Mouse (Mus musculus) 416B (cell line): Measurements from ENCODE around the gene Rab1b.

ENCODE experiments used
- DNase-seq: peaks from one replicate; pipeline ENCODE4 v3.0.0; 2011; ENCODE audit warnings: low read depth

The Rab1b gene

DNA sequence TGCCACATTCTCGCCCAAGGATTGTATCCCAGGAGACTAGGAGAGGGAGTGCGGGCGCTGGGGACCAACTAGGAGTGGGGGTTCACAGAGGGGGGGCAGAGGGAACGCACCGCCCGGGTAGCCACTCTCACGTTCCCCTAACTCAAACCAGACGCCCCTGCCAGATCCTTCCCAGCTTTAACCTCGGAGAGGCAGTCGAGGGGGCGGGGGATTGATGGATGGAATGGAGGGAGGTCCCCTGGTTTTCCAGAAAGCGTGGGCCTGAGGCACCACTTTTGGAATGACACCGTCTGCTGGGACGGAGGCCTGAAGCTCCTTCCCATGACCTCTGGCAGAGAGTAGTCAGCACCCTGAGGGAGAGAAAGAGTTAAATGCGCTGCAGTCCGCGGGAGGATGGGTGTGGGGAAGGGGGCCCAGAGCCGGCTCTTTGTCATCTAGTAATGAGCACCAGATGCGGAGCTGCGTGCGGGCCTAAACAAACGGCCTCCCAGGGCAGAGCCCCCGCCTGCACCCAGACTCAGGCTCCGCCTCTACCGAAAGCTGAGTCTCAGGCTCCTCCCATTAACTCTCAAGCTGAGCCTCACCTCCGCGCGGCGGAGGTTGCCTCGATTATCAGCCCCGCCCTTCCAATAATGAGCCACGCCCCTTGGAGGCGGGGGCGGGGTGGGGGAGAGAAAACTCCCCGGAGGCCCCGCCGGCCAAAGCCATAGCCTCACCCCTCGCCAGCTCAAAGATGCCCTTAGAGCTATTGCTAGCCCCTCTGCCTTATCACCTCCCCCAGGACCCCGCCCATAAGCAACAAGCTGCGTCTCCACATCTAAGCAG is 35.1 kb downstream of the Rab1b start:
- peak; percentile 86 for DNase-seq

DNA sequence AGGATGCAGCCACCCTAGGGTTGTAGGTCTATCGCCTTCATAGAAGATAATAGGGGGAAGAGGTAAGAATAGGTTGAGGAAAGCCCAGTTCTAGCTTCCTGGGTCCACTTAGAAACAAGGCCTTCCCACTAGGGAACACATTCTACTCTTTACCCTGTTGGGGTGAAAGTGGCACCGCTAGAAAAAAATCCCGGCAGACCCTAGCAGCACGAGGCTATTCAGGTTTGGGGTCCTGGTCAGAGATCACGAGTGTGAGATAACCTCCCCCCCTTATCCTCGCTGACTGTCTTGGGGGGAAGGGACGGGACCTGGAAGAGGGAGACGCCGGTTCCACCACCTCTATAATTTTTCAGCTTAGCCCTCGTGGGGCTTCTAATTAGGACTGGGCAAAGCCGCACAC is 35.8 kb downstream of the Rab1b start:
- no peak for DNase-seq

DNA sequence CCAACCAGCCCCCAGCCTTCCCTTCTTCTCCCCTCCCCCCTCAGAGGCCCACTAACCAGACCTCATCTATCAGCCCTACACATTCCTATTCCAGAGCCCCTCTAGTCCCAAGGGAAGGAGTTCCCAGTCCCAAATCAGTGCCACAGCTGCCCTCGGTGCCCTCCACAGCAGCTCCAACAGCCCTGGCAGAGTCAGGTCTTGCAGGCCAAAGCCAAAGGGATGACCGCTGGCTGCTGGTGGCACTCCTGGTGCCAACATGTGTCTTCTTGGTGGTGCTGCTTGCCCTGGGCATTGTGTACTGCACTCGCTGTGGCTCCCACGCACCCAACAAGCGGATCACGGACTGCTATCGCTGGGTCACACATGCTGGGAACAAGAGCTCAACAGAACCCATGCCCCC is 36.9 kb downstream of the Rab1b start:
- DNase-seq = no peak

DNA sequence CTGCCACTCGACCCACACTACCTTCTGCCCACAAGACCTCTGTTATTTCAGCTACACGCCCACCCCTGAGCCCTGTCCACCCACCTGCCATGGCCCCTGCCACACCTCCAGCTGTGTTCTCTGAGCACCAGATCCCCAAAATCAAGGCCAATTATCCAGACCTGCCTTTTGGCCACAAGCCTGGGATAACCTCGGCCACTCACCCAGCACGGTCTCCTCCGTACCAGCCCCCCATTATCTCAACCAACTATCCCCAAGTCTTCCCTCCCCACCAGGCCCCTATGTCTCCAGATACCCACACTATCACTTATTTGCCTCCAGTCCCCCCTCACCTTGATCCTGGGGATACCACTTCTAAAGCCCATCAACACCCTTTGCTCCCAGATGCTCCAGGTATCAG is 37.4 kb downstream of the Rab1b start:
- DNase-seq = no peak

DNA sequence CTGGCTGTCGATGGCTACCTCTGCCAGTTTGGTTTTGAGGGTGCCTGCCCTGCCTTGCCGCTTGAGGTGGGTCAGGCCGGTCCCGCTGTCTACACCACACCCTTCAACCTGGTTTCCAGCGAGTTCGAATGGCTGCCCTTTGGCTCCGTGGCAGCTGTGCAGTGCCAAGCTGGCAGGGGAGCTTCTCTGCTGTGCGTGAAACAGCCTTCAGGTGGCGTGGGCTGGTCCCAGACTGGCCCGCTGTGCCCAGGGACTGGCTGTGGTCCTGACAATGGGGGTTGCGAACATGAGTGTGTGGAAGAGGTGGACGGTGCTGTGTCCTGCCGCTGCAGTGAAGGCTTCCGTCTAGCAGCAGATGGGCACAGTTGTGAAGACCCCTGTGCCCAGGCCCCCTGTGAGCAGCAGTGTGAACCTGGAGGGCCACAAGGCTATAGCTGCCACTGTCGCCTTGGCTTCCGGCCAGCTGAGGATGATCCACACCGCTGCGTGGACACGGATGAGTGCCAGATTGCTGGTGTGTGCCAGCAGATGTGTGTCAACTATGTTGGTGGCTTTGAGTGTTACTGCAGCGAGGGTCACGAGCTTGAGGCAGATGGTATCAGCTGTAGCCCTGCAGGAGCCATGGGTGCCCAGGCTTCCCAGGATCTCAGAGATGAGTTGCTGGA is 38.2 kb downstream of the Rab1b start:
- DNase-seq = no peak

DNA sequence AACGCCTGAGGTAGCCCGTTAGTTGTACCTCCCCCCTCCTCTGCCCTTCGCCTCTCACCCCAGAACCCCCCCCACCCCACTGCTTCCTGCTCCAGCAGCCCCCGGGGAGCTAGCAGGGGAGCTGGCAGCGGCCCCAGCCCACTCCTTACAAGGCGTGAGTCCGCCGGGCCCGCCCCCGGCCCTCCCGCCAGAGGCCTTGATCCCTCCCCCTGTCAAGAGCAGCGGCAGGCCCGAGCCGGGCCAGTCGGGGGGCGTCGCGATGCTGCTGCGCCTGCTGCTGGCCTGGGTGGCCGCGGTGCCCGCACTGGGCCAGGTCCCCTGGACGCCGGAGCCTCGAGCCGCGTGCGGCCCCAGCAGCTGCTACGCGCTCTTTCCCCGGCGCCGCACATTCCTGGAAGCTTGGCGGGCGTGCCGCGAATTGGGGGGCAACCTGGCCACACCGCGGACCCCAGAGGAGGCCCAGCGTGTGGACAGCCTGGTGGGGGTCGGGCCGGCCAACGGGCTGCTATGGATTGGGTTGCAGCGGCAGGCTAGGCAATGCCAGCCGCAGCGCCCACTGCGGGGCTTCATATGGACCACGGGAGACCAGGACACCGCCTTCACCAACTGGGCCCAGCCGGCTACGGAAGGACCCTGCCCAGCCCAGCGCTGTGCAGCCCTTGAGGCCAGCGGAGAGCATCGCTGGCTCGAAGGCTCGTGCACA is 38.9 kb downstream of the Rab1b start, which contains the start of gene Cd248:
Cd248 (plus strand) TSS at position 212 of the 703 bp plus-strand sequence.
- DNase-seq = no peak

DNA sequence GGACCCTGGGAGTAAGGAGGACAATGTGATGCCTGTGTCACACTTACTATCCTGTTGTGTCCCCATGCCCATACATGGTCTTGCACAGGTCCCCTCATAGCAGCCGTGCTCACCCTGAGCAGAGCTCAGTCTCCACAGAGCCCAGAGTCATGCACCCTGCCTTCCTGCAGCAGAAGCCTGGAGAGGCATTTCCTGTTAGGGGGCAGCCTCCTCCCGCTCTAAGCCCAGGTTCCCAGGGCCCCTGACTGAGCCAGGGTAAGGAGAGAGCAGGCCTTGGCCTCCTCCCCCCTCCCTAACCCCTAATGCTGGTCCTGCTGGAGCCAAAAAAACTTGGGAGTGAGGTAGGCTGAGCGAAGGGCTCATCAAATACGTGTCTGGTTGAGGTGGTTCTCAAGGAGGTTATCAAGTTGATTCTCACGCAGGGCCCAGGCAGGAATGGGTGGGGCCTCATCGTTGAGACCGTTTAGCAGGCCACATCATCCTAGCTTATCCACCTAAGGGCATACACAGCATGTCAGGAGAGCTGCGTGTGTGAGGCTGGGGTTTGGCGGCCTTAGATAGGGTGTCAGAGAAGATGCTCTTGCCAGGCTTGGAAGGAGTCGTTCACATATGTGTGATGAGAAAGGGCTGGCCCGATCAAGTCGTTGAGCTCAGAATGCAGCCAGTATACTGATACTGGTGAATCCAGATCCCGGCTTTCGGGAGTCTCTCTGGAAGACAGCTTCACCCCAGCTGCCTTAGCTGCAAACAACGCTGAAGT is 39.7 kb downstream of the Rab1b start:
- no peak for DNase-seq

DNA sequence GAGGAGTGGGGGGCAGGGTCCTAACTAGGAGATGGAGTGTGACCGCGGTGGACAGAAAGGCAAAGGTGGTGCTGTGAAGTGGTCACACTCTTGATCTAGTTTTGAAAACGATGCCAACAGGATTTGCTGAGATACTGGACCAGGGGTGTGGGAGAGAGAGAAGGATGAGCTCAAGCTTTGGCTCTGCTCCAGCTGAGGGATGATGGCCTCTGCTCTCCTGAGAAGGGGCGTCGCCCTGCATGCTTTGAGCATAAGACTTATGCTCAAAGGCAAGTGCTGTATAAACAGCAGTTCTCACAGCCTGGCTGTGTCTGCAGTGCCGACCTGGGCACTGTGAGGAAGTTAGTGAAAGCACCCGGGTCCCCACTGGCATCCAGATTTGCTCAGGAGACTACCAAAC is 41.8 kb downstream of the Rab1b start:
- DNase-seq = no peak

DNA sequence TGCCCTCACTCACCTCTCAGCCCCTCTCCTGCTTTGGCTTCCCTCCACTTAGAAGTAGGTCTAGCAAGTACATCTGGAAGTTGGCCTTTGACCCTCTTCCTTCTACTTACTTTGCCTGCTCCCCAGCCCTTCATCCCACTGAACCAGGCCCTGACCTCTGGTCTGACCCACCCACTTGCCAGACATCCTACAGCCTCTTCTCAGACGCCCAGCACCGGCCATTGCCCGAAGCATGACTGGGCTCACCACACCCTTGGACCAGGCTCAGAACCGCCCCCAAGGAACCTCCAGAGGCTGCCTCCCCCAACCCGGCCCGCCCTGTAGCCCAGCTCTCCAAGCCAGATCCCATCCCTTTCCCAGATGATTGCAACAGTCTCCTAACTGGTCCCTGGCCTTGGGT is 44.4 kb downstream of the Rab1b start:
- no peak for DNase-seq

DNA sequence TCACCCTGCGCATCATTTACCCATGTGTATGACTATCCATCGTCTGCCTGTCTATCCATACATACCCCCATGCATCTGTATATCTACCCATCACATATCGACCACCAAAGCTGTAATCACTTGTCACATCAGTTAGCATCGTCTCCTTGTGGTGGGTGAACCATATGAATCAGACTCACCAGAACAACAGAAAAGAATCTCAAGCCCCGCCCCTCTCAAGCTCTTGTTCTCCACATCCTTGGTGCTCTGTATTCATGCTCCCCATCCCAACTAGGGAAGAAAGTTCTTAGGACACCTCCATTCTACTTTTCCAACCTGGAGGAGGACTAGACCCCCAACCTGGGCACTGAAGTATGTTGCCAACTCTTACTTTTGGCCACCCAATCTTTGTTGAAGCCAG is 44.8 kb downstream of the Rab1b start:
- no peak for DNase-seq

DNA sequence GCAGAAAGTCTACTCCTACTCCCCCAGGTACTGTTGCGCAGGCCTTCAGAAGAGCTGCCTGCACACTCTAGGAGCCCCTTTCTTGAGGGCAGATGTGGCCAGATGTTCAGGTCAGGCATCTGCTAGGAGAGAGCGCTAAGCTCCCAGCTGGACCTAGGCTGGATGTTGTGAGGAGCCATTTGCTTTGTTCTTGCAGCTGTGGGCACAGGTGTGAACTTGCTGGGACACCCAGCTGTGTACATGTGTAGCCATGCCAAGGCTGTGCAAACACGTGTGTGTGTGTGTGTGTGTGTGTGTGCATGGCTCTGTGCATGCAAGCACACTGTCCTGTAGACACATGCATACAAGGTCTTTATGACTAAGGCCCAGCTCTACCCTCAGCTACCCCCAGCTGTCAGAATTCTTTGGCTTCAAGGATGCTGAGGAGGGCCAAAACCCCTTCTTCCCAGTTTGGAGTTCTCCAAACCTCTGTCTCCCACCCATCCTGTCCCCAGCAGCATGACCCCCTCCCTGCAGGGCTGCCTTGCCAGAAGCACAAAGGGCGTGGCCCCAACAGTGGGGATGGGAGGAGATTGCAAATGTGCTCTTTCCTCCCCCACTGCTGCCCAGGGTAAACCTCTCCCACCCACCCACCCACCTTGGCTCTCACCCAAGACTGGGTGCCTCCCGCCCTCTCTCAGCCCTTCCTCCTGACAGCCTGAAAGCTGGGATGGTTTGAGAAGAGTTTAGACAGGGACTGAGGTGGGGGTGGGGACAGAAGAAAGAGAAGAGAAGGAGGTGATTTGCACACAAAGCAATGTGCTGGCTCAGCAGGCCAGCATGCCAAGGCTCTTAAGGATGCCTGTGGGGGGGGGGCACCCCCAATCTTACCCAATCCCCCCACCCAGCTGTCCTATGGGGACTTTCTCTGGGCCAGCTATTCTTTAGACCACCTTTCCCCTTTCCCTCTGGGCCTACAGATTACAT is 46.2 kb downstream of the Rab1b start:
- DNase-seq = no peak

DNA sequence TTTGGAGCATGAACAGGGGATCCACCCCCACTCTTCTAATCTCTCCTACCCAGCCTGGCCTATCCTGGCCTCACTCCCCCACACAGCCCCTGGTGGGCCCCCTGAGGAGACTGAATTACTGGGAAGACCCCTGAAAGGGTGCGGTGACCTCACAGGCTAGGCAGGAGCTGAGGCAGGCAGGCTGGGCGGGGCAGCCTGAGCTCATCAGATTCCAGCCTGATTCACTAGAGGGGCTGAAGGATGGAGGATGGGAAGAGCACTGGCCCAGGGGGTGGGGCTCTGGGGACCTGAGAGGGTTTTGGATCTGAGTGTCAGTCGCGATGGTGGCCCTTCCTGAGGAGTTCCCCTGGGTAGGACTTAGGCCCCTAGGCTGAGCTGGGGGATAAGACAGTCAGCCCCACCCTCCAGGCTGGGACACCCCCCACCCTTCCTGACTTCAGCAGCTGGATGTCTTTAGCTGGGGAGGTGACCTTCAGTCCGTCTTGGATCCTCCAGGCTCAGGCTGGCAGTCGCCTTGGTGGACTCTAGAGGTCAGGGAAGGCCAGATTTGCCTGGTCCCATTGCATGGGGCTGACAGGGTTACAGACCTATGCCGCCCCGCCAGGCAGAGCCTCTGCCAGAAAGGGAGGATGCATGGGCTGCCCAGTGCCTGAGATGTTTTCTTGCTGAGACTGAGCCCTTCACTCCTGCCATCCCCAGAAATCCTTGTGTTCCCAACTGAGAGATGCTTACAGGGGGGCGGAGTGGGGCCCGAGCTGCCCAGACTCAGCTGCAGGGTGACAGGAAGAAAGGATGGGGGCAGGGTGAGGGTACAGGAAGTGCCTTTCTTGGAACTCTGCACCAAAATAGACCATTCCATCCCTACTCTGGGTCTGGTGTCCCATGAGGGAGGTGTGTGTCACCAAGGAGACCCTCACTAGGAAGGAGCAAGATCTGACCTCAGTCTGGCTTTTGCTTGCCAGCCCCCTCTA is 47.8 kb downstream of the Rab1b start:
- no peak for DNase-seq

DNA sequence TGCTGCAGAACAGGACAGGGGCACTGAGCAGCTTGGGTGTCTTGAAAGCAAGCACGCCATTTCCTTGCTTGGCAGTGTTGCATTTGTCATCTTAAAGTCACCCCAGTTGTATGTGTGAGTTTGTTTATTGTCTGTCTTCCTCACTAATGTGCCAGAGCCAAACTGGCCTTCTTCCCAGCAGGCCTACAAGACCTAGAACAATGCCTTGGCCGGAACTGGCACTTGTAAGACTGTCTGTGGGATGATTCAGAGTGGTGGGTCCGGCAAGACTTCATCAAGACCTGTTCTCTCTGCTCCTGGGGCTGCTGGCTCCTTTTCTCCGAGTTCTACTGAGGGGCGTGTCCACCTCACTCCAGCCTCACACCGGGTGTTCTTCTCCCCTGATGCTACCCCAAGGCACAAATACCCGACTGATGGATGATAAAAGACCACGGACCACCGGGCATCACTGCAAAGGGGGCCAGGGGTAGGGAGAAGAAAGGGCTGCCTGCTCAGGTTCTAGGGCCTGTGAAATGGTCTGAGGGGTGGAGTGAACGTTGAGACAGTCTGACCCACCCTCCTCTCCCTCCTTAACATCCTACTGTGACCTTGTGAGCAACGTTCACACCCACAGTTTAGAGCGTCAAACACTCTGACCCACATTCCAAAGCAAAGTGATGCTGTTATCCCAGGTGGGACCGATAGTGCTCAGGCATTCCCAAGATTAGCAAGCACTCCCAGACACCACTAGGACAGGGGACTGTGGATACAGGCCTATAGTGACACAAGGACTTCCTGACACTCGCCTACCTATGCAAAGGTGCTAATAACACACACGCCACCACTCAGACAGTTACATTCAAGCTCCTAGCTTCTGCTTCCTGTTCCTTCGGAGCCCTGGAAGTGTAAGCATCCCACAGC is 48.7 kb downstream of the Rab1b start:
- no peak for DNase-seq

DNA sequence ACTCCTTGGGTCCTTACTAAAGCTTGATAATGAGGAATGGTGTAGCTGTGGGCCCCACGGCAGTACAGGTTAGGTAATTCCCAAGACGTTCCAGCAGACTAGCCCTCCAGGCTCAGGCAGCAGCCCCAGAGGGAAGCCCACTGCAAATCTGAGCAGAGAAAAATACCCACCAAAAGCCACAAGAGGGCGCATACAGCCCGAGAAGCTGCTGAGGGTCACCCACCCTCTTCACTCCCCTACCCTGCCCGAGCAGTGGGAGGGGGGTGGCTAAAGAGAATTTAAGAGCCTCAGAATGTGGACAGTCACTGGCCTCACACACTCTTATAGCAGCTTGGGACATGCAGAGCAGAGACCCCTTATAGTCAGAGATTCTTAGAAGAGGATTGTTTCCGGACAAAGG is 50.6 kb downstream of the Rab1b start:
- peak; percentile 44 for DNase-seq

DNA sequence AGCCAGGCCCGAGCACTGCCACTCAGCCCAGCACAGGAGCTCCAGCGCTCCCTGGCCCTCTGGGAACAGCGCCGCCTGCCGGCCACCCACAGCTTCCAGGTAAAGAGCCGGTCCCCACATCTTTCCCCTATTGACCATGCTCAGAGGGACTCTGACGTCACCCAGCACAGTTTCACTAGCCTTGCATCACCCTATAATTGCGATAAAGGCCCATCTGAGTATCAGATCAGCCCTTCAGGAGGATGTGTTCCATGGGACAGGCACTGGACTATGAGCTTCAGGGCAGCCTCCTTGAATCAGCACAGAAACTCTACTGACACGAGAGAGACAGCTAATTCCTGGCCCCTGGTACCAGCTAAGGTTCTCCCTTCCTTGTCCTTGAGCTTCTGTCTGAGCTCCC is 53.0 kb downstream of the Rab1b start:
- DNase-seq = peak; percentile 62

DNA sequence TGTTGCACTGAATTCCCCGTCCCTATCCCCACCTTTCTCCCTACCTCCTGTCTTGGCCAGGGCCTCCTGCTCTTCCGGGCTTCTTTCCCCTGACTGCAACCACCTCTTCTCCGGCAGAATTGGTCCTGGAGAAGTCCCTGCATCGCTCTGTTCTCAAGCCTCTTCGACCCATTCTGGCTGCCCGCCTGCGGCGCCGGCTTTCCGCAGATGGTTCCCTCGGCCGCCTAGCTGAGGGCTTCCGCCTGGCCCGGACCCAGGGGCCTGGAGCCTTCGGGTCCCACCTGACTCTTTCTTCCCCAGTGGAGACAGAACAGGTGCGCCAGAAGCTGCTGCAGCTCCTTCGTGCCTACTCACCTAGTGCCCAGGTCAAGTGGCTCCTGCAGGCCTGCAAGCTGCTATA is 54.0 kb downstream of the Rab1b start:
- DNase-seq = no peak

DNA sequence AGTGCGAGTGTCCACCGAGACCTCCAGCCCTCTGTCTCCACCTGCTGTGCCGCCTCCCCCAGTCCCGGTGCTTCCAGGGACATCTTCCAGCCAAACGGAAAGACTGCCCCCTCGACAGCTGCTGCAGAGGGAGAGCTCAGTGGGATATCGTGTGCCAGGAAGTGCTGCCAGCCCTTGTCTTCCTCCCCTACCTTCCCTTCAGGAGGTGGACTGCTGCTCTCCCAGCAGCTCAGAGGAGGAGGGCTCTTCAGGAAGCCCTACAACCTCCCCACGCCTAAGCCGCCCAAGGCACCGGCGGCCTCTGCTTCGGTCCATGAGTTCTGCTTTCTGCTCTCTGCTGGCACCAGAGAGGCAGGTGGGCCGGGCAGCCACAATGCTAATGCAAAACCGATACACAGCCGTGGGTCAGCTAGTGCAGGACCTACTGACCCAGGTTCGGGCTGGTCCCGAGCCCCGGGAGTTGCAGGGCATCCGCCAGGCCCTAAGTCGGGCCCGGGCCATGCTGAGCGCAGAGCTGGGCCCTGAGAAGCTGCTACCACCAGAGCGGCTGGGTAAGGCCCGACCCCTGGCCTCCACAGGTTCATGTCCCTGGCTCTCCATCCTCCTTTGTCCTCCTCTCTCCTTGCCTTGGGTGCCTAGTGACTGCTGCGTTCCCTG is 54.6 kb downstream of the Rab1b start:
- DNase-seq = no peak

DNA sequence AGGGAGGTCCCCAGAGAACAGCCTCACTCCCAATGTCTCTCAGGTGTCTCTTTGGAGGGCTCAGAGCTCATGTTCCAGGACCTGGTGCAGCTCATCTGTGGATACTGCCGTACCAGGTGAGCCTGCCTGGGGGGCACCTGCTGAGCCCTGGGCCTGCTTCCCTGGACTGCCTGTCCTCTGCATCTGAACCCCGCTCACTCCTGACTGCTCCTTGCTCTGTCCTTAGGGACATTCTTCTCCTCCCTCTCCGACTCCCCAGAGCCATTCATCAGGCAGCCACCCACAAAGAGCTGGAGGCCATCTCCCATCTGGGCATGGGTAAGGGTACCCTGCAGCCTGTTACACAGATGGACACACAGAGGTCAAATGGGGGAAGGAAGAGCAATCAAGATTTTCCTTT is 55.4 kb downstream of the Rab1b start:
- DNase-seq = no peak
